Mouse (Mus musculus) kidney, embryonic 16.5 days (tissue): ENCODE results near the gene Rbm3. TPM values are rescaled to one million over a fixed set of nuclear protein-coding genes. Genes with fewer than 3 reads are reported as not detected.

ENCODE experiments used
- ATAC-seq: fragments of 200-750 bp; cut with Nextera tagmentation; 2 replicates; pipeline ENCODE4 v1.8.0; 2017; ENCODE audit warnings: moderate TSS enrichment; ENCODE audit not compliant: low FRiP score, low TSS enrichment
- H3K27ac ChIP-seq: fragments of 300-500 bp; sonication (generic); 2 replicates; pipeline ENCODE4 v1.5.1; 2014; ENCODE audit warnings: low read length
- H3K27me3 ChIP-seq: fragments of 300-500 bp; sonication (generic); 2 replicates; pipeline ENCODE4 v1.6.1; 2014; ENCODE audit warnings: low read length, control low read depth, mixed read lengths; ENCODE audit not compliant: insufficient read depth
- H3K36me3 ChIP-seq: fragments of 300-500 bp; sonication (generic); 2 replicates; pipeline ENCODE4 v1.6.1; 2014; ENCODE audit warnings: low read length, control low read depth, mixed read lengths; ENCODE audit not compliant: insufficient read depth
- H3K4me1 ChIP-seq: fragments of 300-500 bp; sonication (generic); 2 replicates; pipeline ENCODE4 v1.6.1; 2014; ENCODE audit warnings: low read length, control low read depth, mixed read lengths; ENCODE audit not compliant: insufficient read depth
- H3K4me2 ChIP-seq: fragments of 300-500 bp; sonication (generic); replicated peaks from 2 replicates; pipeline ENCODE4 v1.6.1; 2014; ENCODE audit warnings: low read depth, low read length
- H3K4me3 ChIP-seq: fragments of 300-500 bp; sonication (generic); 2 replicates; pipeline ENCODE4 v1.5.1; 2014; ENCODE audit warnings: mild to moderate bottlenecking, low read length
- H3K9ac ChIP-seq: fragments of 300-500 bp; sonication (generic); replicated peaks from 2 replicates; pipeline ENCODE4 v1.6.1; 2014; ENCODE audit warnings: low read length
- H3K9me3 ChIP-seq: fragments of 300-500 bp; sonication (generic); 2 replicates; pipeline ENCODE4 v1.6.1; 2016; ENCODE audit warnings: low read length, control low read depth
- WGBS: fragments of 180-500 bp; shearing (Covaris S2); extraction: QIAGEN DNeasy Blood & Tissue Kit; methylation state at CpG from one replicate; pipeline ENCODE4 v1.1.7; 2014; 5-methylcytosine and 5-hydroxymethylcytosine counted together
- polyA plus RNA-seq: library from polyadenylated mRNA; unstranded; fragments of >200 nt; fragmentation: Nextera tagmentation; extraction: Ambion mirVana; gene quantifications from 2 replicates; pipeline ENCODE4 v1.2.1, GENCODE M21; 2015

Gene Rbm3
- polyA plus RNA-seq, 1 experiment from 2014 or later: 441 TPM

DNA sequence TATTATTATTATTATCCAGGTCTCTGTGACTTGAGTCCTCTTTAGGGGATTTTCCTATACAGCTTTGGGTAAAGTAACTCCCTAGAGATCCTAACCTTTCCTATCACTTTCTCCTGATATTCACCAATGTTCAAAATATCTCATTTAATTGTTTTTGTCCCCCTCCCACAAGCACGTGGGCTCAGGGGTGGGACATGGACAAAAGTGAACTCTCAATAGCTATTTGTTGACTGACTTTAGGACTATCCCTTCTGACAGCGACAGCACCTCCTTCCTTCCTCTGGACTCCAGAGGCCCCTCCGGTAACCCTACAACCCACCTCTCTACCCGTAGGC is 29.5 kb upstream of the Rbm3 start:
- peak overlapping the region; percentile 71 for H3K9ac ChIP-seq
- peaks cover 5% of the 10 kb centered on the region; the same call in 1 of the 2 replicates for H3K4me1 ChIP-seq
- ATAC-seq: no peak
- H3K27ac ChIP-seq: no peak overlapping the region
- peak overlapping the region; percentile 71 for H3K4me3 ChIP-seq
- WGBS: 39% methylated on average over 4 of the region's 4 CpGs
- no peaks in the 10 kb centered on the region for H3K36me3 ChIP-seq
- no peaks in the 10 kb centered on the region for H3K27me3 ChIP-seq
- no peaks in the 10 kb centered on the region for H3K9me3 ChIP-seq
- peak overlapping the region; percentile 60 for H3K4me2 ChIP-seq

DNA sequence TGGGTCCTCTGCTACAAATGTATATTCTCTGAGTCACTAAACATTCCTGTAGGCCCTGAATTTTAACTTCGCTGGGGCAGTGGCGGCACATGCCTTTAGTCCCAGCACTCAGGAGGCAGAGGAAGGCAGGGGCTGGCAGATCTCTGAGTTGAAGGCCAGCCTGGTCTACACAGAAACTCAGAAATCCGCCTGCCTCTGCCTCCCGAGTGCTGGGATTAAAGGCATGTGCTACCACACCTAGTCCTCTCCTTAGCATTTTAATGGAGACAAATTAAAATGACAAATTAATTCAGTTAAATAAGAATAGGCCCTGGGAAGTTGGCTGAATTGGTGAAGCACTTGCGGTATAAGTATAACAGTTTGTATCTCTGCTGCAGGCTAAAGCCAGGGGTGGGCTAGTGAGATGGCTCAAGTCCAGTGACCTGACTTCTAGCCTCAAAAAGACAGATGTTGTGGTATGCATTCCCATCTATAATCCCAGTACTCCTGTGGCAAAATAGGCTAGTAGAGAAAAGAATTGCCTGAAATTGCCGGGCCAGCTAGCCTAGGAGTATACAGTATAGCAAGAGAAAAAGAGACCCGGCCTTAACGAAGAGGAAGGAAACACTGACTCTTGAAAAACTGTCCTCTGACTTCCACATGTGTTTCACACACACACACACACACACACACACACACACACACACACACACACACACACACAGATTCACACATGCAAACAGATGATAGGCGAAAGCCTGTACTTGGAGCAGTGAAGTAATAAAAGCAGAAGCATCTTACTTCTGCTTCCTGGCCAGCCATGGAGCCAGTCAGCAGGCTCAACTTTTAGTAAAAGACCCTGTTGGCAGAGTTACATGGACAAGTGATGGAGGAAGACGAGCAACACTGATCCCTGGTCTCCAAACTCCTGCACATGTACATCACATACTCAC is 22.3 kb upstream of the Rbm3 start:
- Histone ChIP-seq H3K4me1 (no peaks in the 10 kb centered on the region), H3K36me3 (0 out of 2 replicates have a peak, but pooled peaks cover 3% of the 10 kb centered on the region), H3K4me2 (no peak overlapping the region), H3K27me3 (no peaks in the 10 kb centered on the region), H3K9me3 (no peaks in the 10 kb centered on the region), H3K27ac (no peak overlapping the region), H3K9ac (no peak overlapping the region), H3K4me3 (no peak overlapping the region)
- ATAC-seq: no peak
- 88% methylated on average over 10 of the region's 10 CpGs for WGBS

DNA sequence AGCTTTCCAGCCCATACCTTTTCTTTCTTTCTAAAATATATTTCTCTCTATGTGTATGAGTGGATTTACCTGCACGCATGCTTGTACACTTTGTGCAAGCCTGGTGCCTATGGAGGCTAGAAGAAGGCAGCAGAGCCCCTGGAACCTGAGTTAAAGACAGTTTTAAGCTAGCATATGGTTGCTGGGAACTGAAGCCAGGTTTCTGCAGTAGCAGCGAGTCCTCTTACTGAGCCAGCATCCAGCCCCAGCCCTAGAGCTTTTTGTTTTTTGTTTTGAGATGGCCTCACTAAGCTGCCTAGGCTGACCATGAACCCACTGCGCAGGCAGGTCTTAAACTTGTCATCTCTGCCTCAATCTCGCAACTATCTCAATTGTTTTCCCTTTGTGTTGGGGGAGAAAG is 18.8 kb upstream of the Rbm3 start:
- H3K9ac ChIP-seq: no peak overlapping the region
- H3K4me2 ChIP-seq: no peak overlapping the region
- H3K27me3 ChIP-seq: no peaks in the 10 kb centered on the region
- no peak for ATAC-seq
- peaks cover 3% of the 10 kb centered on the region; the same call in 1 of the 2 replicates for H3K36me3 ChIP-seq
- H3K9me3 ChIP-seq: no peaks in the 10 kb centered on the region
- no peak overlapping the region for H3K27ac ChIP-seq
- 80% methylated on average over 4 of the region's 4 CpGs for WGBS
- H3K4me1 ChIP-seq: no peaks in the 10 kb centered on the region
- H3K4me3 ChIP-seq: no peak overlapping the region

DNA sequence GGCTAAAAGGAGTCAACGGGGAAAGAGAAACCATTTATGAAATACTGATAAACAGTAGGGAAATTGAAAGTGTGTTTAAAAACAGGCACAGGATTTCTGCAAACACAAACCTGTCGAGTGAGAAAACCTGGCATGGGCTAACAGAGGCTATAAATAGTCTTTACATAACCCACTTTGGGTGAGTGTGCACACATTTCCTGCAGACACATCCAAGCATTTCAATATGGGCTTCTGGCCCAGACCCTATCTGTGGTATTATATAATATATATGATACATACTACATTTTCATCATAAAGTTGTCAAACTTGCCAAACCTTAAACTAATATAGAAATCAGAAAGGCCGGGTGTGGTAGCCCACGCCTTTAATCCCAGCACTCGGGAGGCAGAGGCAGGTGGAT is 17.4 kb upstream of the Rbm3 start:
- no peak overlapping the region for H3K4me3 ChIP-seq
- H3K36me3 ChIP-seq: peaks cover 3% of the 10 kb centered on the region; the same call in 1 of the 2 replicates
- 86% methylated on average over 5 of the region's 5 CpGs for WGBS
- no peak overlapping the region for H3K27ac ChIP-seq
- H3K4me1 ChIP-seq: no peaks in the 10 kb centered on the region
- no peak overlapping the region for H3K9ac ChIP-seq
- H3K27me3 ChIP-seq: no peaks in the 10 kb centered on the region
- no peaks in the 10 kb centered on the region for H3K9me3 ChIP-seq
- no peak overlapping the region for H3K4me2 ChIP-seq
- ATAC-seq: no peak

DNA sequence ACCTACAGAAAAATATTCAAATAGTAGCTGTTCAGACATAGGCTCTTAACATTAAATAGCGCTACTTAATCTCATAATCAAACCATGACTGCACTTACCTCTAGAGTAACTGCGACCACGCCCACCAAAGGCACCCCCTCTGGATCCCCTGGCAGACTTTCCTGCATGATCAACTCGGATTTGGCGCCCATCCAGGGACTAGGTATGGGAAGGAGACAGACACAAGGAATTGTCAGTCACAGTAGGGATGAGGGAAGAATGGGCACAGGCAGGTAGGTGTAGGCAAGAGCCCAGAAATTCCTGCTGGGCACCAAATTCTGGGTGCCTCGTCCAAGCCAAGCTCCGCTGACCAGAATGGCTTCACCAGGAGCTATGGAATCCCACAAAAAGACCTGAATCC is 1.9 kb downstream of the Rbm3 start:
- Histone ChIP-seq H3K4me1 (0 out of 2 replicates have a peak, but pooled peaks cover 7% of the 10 kb centered on the region), H3K27ac (no peak overlapping the region), H3K4me3 (peak overlapping the region; percentile 74), H3K36me3 (peaks cover 17% of the 10 kb centered on the region), H3K4me2 (peak overlapping the region; percentile 81), H3K27me3 (no peaks in the 10 kb centered on the region), H3K9ac (peak overlapping the region; percentile 84; the same call in 1 of the 2 replicates), H3K9me3 (no peaks in the 10 kb centered on the region)
- no peak for ATAC-seq
- WGBS: 73% methylated on average over 7 of the region's 7 CpGs

DNA sequence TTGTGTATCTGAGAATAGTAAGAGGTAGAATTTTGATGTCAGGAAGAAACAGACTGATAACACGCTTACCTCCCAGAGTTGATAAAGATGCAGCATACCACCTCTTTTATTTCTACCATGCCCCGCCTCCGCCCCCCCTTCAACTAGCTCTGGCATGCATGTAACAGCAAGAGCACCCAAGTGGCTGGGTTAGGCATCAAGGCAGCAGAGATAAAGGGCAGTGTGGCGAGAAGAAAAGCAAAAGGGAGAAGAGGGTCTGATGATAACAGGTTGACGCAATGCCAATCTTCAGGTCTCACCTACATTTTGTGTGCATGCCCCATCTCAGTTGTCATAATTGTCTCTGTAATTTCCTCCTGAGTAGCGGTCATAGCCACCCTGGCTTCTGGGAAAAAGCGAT is 2.7 kb downstream of the Rbm3 start:
- H3K4me1 ChIP-seq: 0 out of 2 replicates have a peak, but pooled peaks cover 7% of the 10 kb centered on the region
- 90% methylated on average over 7 of the region's 7 CpGs for WGBS
- no peak overlapping the region for H3K4me2 ChIP-seq
- H3K9ac ChIP-seq: no peak overlapping the region
- no peak for ATAC-seq
- no peak overlapping the region for H3K4me3 ChIP-seq
- no peaks in the 10 kb centered on the region for H3K27me3 ChIP-seq
- peaks cover 17% of the 10 kb centered on the region for H3K36me3 ChIP-seq
- H3K27ac ChIP-seq: no peak overlapping the region
- H3K9me3 ChIP-seq: no peaks in the 10 kb centered on the region

DNA sequence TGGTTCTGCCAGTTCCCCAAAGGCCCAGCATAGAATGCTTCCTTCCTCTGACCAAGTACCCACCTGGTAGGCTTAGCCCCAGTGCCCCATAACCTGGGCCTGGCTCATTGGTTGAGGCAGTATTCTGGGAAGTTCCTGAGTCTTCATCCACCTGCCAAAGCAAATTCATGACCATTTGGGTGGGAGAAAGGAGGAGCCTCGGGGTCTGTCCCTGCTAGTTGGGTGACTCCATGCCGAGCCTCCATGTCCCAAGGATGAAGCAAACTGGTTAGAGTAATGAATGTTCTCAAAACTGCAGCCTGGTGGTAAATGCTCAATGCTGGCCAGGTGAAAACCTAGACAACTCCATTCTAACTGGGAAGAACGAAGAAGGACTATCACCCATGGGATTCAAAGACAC is 4.6 kb downstream of the Rbm3 start:
- ATAC-seq: no peak
- 73% methylated on average over 3 of the region's 3 CpGs for WGBS
- no peak overlapping the region for H3K4me2 ChIP-seq
- H3K4me1 ChIP-seq: 0 out of 2 replicates have a peak, but pooled peaks cover 7% of the 10 kb centered on the region
- no peak overlapping the region for H3K27ac ChIP-seq
- H3K36me3 ChIP-seq: peaks cover 17% of the 10 kb centered on the region
- no peaks in the 10 kb centered on the region for H3K27me3 ChIP-seq
- no peak overlapping the region for H3K9ac ChIP-seq
- H3K9me3 ChIP-seq: no peaks in the 10 kb centered on the region
- no peak overlapping the region for H3K4me3 ChIP-seq

DNA sequence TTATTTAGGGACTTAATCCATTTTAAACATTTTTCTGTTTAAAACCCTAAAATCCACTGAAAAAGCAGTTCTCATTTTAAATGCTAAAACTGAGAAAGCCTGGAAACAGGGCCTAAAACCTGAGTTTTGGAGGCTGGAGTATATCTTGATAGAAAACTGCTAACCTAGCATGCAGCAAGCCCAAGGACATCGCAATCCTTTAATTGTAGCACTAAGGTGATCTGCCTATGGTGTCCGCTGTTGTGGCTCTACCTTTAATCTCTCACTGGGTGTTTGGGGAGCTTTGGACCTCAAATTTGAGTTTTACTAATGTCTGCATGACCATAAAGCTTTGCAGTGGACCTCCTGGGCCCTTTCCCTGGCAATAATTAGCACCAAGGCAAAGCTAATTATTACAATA is 5.2 kb downstream of the Rbm3 start:
- 0 out of 2 replicates have a peak, but pooled peaks cover 7% of the 10 kb centered on the region for H3K4me1 ChIP-seq
- 94% methylated on average over 2 of the region's 2 CpGs for WGBS
- H3K27ac ChIP-seq: no peak overlapping the region
- ATAC-seq: no peak
- no peak overlapping the region for H3K9ac ChIP-seq
- H3K4me3 ChIP-seq: no peak overlapping the region
- peaks cover 17% of the 10 kb centered on the region for H3K36me3 ChIP-seq
- H3K27me3 ChIP-seq: no peaks in the 10 kb centered on the region
- H3K9me3 ChIP-seq: no peaks in the 10 kb centered on the region
- no peak overlapping the region for H3K4me2 ChIP-seq

DNA sequence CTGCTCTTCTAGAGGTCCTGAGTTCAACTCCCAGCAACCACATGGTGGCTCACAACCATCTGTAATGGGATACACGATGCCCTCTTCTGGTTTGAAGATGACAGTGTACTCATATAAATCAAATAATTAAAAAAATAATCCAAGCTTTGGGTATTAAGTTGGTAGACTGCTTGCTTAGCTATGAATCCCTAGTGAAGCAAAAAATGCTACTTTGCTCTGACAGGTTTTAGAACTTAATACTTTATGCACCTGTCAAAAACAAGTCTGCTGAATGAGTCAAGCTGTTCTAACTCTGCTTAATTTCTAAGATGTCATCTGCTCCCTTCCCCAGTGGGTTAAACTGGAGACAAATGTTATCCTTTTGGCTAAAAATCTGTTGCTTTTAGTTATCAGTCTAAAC is 6.2 kb downstream of the Rbm3 start:
- Histone ChIP-seq H3K36me3 (peaks cover 16% of the 10 kb centered on the region), H3K9ac (no peak overlapping the region)

DNA sequence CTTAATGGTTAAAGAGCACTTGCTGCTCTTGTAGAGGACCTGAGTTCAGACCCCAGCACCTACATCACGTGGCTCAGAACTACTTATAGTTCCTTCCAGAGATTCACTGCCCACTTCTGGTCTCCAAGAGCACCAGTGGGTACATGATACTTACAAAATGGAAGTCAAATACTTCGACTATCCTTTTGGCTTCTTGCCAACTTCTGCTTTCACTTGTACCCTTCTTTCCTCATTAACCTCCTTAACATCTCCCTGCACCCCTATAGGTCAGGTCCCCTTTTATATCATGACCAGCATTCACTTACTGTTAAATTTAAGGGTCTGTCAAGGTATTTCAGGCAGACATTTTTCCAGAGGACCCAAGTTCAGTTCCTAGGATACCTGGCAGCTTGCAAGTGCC is 9.8 kb downstream of the Rbm3 start:
- Histone ChIP-seq H3K4me3 (no peak overlapping the region), H3K4me2 (no peak overlapping the region), H3K9ac (no peak overlapping the region), H3K27me3 (no peaks in the 10 kb centered on the region), H3K4me1 (0 out of 2 replicates have a peak, but pooled peaks cover 4% of the 10 kb centered on the region), H3K9me3 (peaks cover 2% of the 10 kb centered on the region; the same call in 1 of the 2 replicates), H3K27ac (no peak overlapping the region), H3K36me3 (peaks cover 2% of the 10 kb centered on the region)
- no peak for ATAC-seq
- WGBS: 57% methylated on average over 2 of the region's 2 CpGs

More for the DNA sequence above, 6.2 kb downstream of the Rbm3 start:
- H3K27me3 ChIP-seq: no peaks in the 10 kb centered on the region
- no peak overlapping the region for H3K4me2 ChIP-seq
- 0 out of 2 replicates have a peak, but pooled peaks cover 7% of the 10 kb centered on the region for H3K4me1 ChIP-seq
- H3K27ac ChIP-seq: no peak overlapping the region
- H3K4me3 ChIP-seq: no peak overlapping the region
- WGBS: 48% methylated on average over 1 of the region's 1 CpGs
- ATAC-seq: no peak
- no peaks in the 10 kb centered on the region for H3K9me3 ChIP-seq
